Mouse (Mus musculus): ENCODE measurements around the gene Gm42791. TPM values are rescaled to one million over a fixed set of nuclear protein-coding genes. Genes with fewer than 3 reads are reported as not detected.

Gm42791 gene
- total RNA-seq, 2 experiments from 2014 or later = 14.8 to 36.1 TPM

DNA sequence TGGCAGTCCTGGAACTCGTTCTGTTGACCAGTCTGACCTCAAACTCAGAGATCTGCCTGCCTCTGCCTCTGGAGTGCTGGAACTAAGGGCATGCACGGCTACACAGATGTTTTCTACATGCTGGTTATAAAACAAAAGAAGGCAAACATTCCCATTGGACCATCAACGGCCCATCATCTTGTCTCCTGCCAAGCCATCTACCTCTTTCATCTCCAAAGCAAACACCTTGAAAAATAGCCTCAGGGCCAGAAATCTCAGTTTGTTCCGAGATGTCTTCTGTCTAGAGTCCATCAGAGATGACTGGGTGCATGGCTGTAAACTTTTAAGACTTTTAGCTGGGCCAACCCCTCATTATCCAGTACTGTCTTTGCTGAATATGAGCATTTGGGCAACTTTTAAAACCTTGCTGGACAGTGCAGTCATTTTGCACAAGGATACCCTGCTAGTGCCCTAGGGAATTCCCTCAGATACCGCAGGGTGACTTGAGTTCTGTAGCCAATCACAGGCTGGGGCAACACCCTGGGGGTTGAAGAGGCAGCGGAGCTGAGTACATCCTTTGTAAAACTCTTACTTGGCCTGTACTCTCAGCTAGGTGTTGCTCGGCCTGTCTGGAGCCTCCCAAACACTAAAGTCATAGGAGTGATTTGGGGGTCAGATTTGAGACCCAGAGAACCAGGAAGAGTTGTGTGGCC lies 19.0 kb upstream of the Gm42791 start:
- intact Hi-C loops (cut with DNase I) = no loop called here
- DNase-seq (ENCODE audit: low spot score in 2 of 2) = no peak

DNA sequence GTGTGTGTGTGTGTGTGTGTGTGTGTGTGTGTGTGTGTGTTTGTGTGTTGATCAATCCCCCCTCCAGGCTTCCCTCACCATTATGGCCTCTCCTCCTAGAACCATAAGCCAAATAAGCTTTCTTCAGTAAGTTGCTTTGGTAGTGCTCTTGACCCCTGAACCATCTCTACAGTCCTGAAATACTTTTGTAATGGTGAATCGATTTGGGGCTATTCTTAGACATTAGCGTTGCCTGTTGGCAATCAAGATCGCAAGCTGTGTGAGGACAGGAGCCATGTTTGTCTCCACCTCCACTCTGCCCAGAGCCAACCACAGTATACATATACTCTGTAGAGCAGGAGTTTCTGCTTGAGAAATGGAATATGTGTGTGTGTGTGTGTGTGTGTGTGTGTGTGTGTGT lies 14.2 kb upstream of the Gm42791 start:
- no peak for DNase-seq (ENCODE audit: low spot score in 2 of 2)
- intact Hi-C loops (cut with DNase I) = loop anchor here (5.0 kb wide), 1 partner anchor 173 kb away; the partner anchor contains the start of genes Hmgb1 and Uspl1

DNA sequence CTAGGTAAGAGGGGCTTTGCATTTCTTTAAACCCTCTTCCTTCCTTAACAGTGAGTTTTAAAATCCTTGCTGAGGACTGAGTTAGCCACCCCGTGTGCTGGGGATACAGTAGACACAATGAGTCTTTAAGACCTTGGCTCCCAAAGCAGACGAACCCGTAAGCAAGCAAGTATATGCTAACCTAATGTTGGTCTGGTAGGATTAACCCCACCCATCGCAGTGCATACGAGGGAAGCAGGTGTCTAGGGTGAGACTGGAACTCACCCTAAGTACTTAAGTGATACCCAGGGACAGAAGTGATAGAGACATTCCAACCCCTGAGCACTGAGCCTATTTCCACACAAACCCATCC lies 12.3 kb upstream of the Gm42791 start:
- intact Hi-C loops (cut with DNase I) = loop anchor here (2.0 to 5.0 kb wide), 2 partner anchors 44 to 175 kb away; partner anchors contain the start of genes Hmgb1 and Uspl1
- DNase-seq (ENCODE audit: low spot score in 2 of 2) = no peak

DNA sequence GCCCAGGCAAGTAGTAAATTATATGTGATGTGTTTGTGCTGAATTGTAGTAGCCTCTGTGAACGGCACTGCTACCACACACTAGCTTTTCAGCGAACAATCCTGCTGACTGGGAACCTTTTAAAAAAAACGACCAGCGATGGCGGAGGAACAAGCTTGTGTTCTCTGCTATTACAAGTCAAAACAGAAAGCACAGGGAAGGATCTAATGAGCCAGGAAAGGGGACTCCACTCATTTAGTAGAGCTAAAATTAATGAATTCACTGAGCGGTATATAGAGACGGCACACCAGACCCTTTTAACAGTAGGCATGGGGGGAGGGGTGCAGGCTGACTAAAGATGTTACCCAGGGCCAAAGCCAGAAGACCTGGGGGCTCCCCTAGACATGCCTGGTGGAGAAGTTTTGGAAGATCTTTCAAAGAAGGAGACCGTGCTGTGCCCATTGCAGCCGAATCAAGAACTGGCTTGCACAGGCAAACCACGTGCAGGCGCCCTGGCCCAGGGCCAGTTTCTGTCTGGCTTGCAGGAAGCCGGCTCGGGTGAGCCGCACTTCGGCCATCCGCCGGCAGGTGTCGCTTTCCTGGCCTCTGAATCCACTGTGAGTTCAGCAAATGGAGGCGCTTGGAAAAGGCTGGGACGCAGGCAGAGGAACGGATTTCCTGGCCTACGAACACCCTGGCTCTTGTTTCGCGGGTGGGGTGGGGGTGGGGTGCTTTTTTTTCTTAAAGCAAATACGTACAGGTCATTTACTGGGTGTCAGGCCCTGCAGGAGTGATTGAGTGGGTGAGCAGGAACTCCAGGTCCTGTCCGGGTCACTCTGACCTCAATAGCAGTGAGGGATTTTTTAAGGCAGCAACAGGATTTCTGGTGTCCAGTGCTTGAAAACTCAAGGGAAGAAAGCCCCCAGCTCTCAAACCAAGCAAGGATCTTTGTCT lies 11.7 kb upstream of the Gm42791 start:
- DNase-seq (ENCODE audit: low spot score in 2 of 2) = peak; percentile 100
- intact Hi-C loops (cut with DNase I) = loop anchor here (2.0 to 5.0 kb wide), 2 partner anchors 44 to 176 kb away; partner anchors contain the start of genes Hmgb1 and Uspl1

DNA sequence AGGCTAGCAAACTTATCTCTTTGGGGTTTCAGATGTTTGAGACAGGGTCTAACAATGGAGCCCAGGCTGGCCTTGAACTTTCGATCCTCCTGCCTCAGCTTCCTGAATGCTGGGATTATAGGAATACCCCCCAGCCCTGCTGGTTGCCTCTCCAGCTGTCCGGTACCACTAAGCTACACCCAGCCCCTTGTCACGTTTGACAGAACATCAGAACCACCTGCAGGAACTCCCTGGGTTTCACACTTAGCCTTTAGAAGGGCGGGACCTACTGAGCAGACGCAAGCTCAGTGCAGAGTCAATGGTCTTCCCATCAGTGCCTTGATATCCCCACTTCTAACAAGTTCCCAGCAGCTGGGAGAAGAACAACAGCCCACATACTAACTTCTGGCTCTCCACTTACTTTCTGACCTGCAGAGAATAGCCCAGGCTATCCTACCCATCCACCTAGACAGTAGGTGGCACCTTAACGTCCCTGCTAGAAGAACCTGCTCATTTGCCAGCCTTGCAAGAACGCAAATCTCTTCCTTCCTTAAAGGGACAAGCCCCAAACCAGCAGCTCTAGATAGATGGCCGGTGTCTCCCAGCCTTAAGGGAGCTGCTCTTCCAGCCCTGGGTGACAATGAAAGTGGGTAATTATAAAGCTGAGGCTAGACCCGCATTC lies 10.9 kb upstream of the Gm42791 start:
- intact Hi-C loops (cut with DNase I) = loop anchor here (2.0 to 5.0 kb wide), 2 partner anchors 45 to 176 kb away; partner anchors contain the start of genes Hmgb1 and Uspl1
- peak in 1 of 2 experiments; percentile 26 for DNase-seq (ENCODE audit: low spot score in 2 of 2)

DNA sequence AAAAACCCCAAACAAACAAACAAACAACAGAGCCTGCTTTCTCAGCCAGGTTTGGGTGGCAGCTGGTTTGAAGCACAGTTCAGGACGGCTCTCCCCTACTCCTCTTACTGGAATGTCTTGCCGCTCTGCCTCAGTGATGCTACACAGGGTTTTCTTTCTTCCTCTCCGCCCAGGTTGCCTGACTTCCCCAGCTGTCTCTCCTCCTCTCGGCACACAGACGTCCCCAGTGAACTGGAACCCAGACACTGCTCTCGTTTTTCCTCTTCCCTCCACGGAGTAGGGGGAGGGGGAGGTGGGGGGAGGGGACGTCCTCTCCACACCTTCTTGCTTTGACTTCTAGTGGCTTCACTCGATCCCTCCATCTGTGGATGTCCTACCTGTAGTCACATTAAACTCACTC lies 10.1 kb upstream of the Gm42791 start:
- intact Hi-C loops (cut with DNase I) = loop anchor here (5.0 kb wide), 1 partner anchor 177 kb away; the partner anchor contains the start of genes Hmgb1 and Uspl1
- DNase-seq (ENCODE audit: low spot score in 2 of 2) = no peak

DNA sequence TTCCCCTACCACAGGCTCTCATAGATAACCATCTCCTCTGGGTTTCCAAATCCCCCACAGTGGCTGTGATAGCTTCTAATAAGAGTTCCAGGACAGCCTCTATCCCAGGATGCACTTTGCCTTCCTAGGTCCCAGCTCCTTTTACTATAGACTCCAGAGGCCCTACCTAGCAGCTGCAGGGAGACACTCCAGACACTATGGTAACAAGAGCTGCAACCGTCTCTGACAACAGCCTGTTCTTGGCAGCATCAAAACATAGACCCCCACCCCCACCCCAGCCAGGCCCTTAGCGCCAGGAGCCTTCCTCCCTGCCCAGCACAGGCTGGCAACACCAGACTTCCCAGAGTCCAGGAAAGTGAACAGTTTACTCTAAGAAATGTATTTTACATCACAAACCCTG lies 8.2 kb upstream of the Gm42791 start:
- no peak for DNase-seq (ENCODE audit: low spot score in 2 of 2)
- intact Hi-C loops (cut with DNase I) = no loop called here

DNA sequence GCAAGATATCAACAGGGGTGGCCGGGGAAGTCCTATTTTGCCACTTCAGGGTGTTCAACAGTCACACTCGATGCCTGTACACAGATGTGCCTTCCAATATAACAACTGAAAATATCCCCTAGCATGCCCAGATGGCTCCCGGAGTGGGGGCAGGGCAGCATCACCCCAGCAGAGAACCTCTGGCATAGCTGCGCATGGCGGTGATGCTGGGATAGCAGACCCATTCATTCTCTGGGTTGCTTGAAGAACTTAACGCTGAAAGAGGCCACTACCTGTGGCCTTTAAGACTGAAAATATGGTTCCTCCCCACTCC lies 7.8 kb upstream of the Gm42791 start:
- intact Hi-C loops (cut with DNase I) = no loop called here
- DNase-seq (ENCODE audit: low spot score in 2 of 2) = no peak

DNA sequence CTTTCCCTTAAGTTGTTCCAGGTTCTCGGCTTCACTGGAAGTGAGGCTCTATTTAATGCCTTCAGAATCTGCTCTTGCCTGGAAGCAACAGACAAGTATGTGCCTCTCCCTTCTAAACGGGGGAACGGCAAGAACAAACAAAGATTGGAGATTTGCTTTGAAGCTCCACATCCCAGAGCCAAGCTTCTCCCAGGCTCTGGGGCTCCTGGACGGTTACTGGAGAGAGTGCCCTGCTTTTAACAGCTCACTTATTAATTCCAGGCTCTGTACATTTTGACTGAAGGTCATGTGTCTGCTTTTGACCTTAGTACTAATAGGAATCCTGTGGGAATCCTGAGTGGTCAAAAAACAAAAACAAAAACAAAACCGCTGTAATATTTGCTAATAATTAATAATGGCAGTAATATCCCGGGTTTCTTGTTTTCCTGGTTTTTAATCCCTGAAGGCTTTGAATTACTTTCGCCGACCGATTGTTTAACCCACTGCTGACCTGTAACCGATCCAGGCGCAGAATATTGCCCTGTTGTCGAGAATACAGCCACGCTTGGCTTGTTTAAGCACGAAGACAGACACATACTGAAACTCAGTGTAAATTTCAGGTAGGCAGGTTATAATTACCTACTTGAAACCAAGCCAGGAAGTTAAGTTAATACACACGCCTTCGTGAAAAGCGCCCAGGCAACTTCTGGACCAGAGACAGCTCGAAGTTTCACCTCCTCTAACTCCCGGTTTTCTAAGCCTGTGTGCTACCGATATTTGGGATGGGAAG lies 7.3 kb upstream of the Gm42791 start:
- DNase-seq (ENCODE audit: low spot score in 2 of 2) = no peak
- intact Hi-C loops (cut with DNase I) = no loop called here

DNA sequence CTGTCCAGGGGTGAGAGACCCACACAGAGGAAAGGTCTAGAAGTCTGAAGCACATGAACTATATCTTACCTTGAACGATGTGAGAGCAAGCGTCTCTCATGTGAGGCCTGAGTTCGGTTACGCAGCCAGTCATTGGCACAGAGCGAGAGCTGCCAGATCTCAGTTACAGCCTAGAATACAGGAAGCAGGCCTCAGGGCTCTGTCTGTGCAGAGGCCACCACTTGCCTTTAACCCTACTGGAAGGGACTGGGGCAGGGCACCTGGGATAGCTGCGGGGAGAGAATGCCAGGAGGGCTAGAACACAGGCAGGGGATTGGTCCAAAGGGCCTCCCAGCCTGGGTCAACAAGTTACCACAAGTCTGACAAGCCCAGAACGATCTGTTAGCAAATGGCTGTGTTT lies 4.9 kb upstream of the Gm42791 start:
- intact Hi-C loops (cut with DNase I) = no loop called here
- DNase-seq (ENCODE audit: low spot score in 2 of 2) = no peak

DNA sequence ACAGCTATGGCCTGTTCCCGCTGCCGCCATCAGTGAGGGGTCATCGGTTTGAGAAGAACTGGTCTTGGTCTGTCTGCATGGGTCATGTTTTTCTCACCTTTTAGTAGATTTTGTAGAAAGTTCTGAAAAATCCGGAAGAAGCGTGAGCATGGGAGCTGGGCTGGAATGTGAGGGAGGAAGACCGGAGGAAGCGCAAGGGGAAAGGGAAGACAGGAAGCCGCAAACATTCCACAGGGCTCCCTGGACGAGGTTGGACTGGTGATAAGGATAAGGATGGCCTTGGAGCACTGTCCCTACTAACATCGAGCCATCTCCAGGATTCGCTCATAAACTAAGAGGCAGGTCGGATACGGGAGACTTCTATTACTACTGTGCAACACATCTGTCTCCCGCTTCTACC lies 3.6 kb upstream of the Gm42791 start:
- intact Hi-C loops (cut with DNase I) = no loop called here
- DNase-seq (ENCODE audit: low spot score in 2 of 2) = no peak

DNA sequence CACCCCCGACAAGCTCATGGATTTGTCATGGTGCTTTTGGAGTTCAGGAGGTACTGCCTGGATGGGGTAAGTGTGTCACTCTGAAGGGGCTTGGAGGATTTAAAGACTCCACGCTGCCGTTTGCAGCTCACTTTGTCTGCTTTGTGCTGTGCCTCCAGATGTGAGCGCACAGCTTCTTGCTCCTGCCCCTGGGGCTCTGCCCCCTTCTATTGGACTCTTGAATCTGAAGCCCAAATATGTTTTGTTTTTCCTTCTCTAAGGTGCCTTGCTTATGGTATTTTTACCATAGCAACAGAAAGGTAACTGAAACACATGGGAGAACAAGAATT lies 1.7 kb upstream of the Gm42791 start:
- no peak for DNase-seq (ENCODE audit: low spot score in 2 of 2)
- intact Hi-C loops (cut with DNase I) = no loop called here

DNA sequence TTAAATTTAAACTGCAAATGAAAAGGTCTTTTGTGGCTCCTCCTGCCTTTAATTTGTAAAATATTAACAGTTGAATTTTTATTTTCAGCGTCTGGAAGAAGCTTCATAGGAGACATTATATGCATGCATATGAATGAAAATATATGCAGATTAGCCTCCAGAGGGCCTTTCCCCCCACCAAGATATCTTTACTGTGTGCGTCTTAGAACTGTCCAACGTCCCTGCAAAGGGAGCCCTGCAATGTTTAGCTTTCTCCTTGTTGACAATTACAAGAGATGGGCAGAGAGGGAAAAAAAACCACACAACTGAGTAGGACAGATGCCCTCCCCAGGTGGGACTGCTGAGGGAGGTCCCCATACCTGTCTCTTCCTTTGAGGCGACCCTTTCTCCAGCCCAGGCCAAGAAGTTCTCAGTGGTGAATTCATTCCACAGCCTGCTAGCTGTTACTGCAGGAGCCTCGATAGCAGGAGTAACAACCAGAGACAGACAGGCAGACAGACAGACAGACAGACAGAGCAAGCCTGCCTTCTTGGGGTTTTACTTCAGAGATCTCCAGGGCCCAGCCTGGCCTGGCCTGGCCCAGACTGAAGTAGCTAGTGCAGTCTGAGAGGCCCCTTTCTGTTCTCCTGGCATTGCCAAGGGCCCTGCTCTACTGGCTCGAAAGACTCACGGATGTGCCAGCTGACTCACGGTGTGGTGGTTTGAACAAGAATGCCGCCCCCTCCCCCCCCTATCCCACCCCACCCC lies 1.2 kb upstream of the Gm42791 start:
- no peak for DNase-seq (ENCODE audit: low spot score in 2 of 2)
- intact Hi-C loops (cut with DNase I) = loop anchor here (2.0 kb wide), 2 partner anchors 37 to 67 kb away; partner anchors contain the start of gene Katnal1

DNA sequence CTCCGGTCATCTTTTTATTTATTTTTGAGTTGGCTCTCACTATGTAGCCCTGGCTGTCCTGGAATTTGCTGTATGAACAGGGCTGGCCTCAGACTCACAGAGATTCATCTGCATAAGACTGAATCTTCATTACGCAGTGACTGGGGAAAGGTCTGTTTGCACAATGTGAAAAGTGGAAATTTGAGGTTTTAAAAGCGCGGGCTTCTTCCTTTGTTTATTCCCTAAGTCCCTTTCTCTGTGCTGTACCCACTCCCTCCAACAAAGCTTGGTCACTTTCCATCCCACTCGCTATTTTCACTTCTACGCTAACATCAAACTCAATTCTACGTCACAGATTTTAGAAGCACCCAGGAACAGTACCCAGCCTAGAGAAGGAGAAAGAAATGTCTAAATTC lies 639 bp downstream of the Gm42791 start:
- intact Hi-C loops (cut with DNase I) = loop anchor here (2.0 kb wide), 2 partner anchors 36 to 66 kb away; partner anchors contain the start of gene Katnal1
- DNase-seq (ENCODE audit: low spot score in 2 of 2) = no peak

DNA sequence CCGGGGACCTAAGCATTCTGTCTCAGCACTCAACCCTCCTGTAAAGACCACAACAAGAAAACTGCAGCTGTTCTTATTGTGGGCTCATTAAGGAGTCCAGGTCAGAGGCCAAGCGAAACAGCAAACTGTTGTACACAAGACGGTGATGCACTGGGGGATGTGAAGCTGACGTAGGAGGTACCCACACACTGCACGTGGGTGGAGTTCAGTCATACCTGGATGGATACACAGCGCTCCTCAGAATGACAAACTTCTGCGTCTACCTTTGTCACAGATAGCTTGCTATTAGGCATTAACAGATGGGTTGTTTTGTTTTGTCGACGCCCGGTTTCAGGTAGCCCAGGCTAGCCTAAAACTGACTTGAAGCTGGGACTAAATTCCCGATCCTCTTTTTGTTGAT lies 2.3 kb downstream of the Gm42791 start:
- intact Hi-C loops (cut with DNase I) = no loop called here
- DNase-seq (ENCODE audit: low spot score in 2 of 2) = no peak

DNA sequence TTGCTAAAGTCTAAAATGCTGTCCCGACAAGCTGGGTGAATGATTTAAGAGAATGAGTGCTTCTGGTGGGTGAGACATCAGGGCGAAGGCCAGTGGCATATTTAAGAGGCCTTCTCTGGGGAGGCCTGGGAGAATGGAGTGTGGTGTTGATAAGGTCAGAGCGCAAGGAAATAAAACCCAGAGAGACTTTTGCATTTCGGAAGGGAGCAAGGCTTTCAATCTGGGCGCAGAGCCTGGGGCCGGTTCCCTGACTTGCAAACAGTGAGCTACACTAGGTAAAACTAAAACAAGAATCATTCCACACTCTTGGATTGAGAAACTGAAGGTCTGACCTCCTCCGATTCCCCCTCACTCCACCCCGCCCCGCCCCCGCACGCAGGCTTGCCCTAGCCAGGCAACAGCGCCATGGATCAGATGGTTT lies 4.0 kb downstream of the Gm42791 start:
- no peak for DNase-seq (ENCODE audit: low spot score in 2 of 2)
- intact Hi-C loops (cut with DNase I) = no loop called here

DNA sequence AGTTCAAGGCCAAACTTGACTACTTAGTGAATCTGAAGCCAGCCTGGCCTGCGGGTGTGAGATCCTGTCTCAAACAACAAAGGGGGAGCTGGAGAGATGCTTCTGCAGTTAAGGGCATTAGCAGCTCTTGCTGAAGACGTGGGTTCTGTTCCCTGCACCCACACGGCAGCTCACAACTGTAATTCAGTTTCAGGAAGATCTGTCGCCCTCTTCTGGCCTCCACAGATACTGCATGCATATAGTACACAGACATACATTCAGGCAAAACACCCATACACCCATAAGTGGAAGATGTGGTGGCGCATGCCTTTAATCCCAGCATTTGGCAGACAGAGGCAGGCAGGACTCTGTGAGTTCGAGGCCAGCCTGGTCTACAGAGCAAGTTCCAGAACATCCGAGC lies 5.5 kb downstream of the Gm42791 start:
- intact Hi-C loops (cut with DNase I) = no loop called here

DNA sequence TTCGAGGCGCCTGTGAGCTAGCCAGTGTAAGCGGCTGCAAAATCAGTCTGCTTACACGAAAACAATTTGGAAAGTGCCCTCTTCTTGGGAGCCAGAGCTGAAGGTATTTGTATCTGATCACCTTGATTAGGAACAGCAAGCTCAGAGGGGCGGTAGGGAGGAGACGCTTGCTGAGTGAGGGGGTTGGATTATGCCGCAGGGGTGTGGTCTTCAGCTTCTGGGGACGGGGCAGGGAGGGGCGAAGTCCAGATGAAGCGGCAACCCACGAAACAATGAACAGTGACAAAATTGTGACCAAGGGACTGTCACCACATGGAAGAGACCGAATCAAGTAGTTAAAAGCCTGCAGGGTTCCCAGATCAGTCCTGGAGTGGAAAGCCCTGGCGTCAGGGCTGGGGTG lies 10.0 kb downstream of the Gm42791 start:
- intact Hi-C loops (cut with DNase I) = no loop called here
- DNase-seq (ENCODE audit: low spot score in 2 of 2) = no peak

More for the DNA sequence above, 5.5 kb downstream of the Gm42791 start:
- no peak for DNase-seq (ENCODE audit: low spot score in 2 of 2)

DNA sequence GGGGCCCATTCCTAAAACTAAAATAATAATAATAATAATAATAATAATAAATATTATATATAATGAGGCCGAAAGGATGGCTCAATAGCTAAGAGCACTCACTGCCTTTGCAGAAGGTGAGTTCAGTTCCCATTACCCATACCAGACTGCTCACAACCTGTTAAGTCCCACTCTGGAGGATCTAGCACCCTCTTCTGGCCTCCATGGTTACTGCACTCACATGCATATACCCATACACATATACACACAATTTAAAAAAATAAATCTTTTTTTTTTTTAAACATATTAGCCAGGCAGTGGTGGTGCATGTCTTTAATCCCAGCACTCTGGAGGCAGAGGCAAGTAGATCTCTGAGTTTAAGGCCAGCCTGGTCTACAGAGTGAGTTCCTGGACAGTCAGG lies 11.3 kb downstream of the Gm42791 start:
- intact Hi-C loops (cut with DNase I) = no loop called here
- no peak for DNase-seq (ENCODE audit: low spot score in 2 of 2)
